Comparison of ENCODE assay signal across 7 mouse cellular contexts in the genomic region with DNA sequence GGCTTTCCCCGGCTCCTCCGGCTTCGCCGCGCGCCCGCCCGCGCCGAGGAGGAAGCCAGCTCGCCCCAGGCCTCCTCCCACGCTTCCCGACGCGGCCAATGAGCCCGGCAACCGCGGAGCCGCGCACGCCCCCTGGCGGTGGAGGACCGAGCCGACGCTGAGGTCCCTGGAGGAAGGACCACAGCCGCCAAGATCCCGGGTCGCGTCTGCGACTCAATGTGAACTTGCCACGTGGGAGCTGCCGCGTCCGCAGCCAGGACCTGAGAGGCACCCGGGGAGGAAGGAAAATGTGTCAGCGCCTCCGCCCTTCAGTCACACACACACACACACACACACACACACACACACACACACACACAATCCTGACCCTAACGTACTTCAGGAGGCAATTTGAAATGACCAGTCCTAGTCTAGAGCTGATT. TPM values are rescaled to one million over a fixed set of nuclear protein-coding genes. Genes with fewer than 3 reads are reported as not detected.
DNase-seq lines count a peak whose midpoint lies in the region; ATAC-seq and TF ChIP-seq lines count a peak whose summit lies in the region.

A gene (minus strand): TSS at position 158 of the 422 bp plus-strand sequence.

- no peaks in the 10 kb centered on the region for H3K36me3 ChIP-seq in embryonic facial prominence, embryonic 13.5 days
- no peaks in the 10 kb centered on the region for H3K36me3 ChIP-seq in heart, adult 2 months (ENCODE audit: control insufficient read depth, insufficient read depth, low read length)
- no peaks in the 10 kb centered on the region for H3K36me3 ChIP-seq in limb, embryonic 13.5 days
- no peaks in the 10 kb centered on the region for H3K36me3 ChIP-seq in midbrain, embryonic 16.5 days (ENCODE audit: control insufficient read depth, insufficient read depth, low read length)

- peaks cover 3% of the 10 kb centered on the region; the same call in 1 of the 2 replicates for H3K9me3 ChIP-seq in embryonic facial prominence, embryonic 13.5 days
- no peaks in the 10 kb centered on the region for H3K9me3 ChIP-seq in limb, embryonic 13.5 days
- no peaks in the 10 kb centered on the region for H3K9me3 ChIP-seq in midbrain, embryonic 16.5 days (replicated peaks; ENCODE audit: control insufficient read depth, low read length, poor library complexity, severe bottlenecking)

- peak within 1 kb of the TSS; percentile 82 for H3K27ac ChIP-seq in embryonic facial prominence, embryonic 13.5 days
- peak within 1 kb of the TSS; percentile 75 for H3K27ac ChIP-seq in heart, adult 2 months
- peak within 1 kb of the TSS; percentile 77; the same call in 1 of the 2 replicates for H3K27ac ChIP-seq in limb, embryonic 13.5 days
- H3K27ac ChIP-seq in midbrain, embryonic 16.5 days (ENCODE audit: low read length) = peak within 1 kb of the TSS; percentile 82

- TF ChIP-seq POLR2A in heart, adult 2 months (IDR thresholded peaks at IDR 0.05; ENCODE audit: insufficient read depth, low read depth, low read length) = no peak

- peaks cover 2% of the 10 kb centered on the region for H3K79me2 ChIP-seq in heart, adult 2 months (replicated peaks; ENCODE audit: control insufficient read depth, insufficient read depth, low read length)

- WGBS in embryonic facial prominence, embryonic 13.5 days = 1% methylated on average over 33 of the region's 38 CpGs
- WGBS in heart, adult 2 months = under 1% methylated on average over 33 of the region's 38 CpGs
- WGBS in limb, embryonic 13.5 days = 0% methylated on average over 27 of the region's 38 CpGs
- under 1% methylated on average over 34 of the region's 38 CpGs for WGBS in midbrain, embryonic 16.5 days

- peak within 1 kb of the TSS; percentile 91 for H3K9ac ChIP-seq in embryonic facial prominence, embryonic 13.5 days
- H3K9ac ChIP-seq in heart, adult 2 months (ENCODE audit: low read depth, low read length) = peak within 1 kb of the TSS; percentile 99
- H3K9ac ChIP-seq in limb, embryonic 13.5 days = peak within 1 kb of the TSS; percentile 90
- H3K9ac ChIP-seq in midbrain, embryonic 16.5 days (ENCODE audit: low read depth, low read length) = peak within 1 kb of the TSS; percentile 95

- no peaks in the 10 kb centered on the region for H3K27me3 ChIP-seq in embryonic facial prominence, embryonic 13.5 days
- H3K27me3 ChIP-seq in heart, adult 2 months (ENCODE audit: control insufficient read depth, insufficient read depth, low read length) = no peaks in the 10 kb centered on the region
- H3K27me3 ChIP-seq in limb, embryonic 13.5 days = no peaks in the 10 kb centered on the region
- no peaks in the 10 kb centered on the region for H3K27me3 ChIP-seq in midbrain, embryonic 16.5 days (ENCODE audit: control insufficient read depth, insufficient read depth, low read depth, low read length)

- DNase-seq in adrenal gland, postnatal 36 days = peak; percentile 98 to 99
- DNase-seq in heart, adult 2 months = peak; percentile 96 to 98
- peak; percentile 90 to 94 for DNase-seq in kidney, adult 8-10 months
- DNase-seq in spleen, postnatal 10 days (ENCODE audit: low spot score in 2 of 2) = peak; percentile 93 to 94

- H3K4me2 ChIP-seq in embryonic facial prominence, embryonic 13.5 days = peak within 1 kb of the TSS; percentile 69
- peak within 1 kb of the TSS; percentile 66 for H3K4me2 ChIP-seq in limb, embryonic 13.5 days (replicated peaks)
- peak within 1 kb of the TSS; percentile 57 for H3K4me2 ChIP-seq in midbrain, embryonic 16.5 days (ENCODE audit: low read length)

- ATAC-seq in embryonic facial prominence, embryonic 13.5 days (ENCODE audit: insufficient number of reproducible peaks, insufficient read depth, low FRiP score, low TSS enrichment, low read depth) = peak; percentile 92
- peak; percentile 94 for ATAC-seq in limb, embryonic 13.5 days (ENCODE audit: low FRiP score, low read depth)
- ATAC-seq in midbrain, embryonic 16.5 days = peak; percentile 99

- peak; percentile 70; the same call in 1 of the 2 replicates for TF ChIP-seq EP300 in heart, adult 2 months (IDR thresholded peaks at IDR 0.05; ENCODE audit: insufficient read depth, low read depth, low read length)

- TF ChIP-seq CTCF in heart, adult 2 months (IDR thresholded peaks at IDR 0.05) = peak; percentile 95; the same call in 1 of the 2 replicates

- peaks cover 23% of the 10 kb centered on the region for H3K4me1 ChIP-seq in embryonic facial prominence, embryonic 13.5 days
- peaks cover 3% of the 10 kb centered on the region for H3K4me1 ChIP-seq in heart, adult 2 months (ENCODE audit: control insufficient read depth, insufficient read depth, low read length)
- peaks cover 34% of the 10 kb centered on the region for H3K4me1 ChIP-seq in limb, embryonic 13.5 days
- peaks cover 10% of the 10 kb centered on the region for H3K4me1 ChIP-seq in midbrain, embryonic 16.5 days (ENCODE audit: control insufficient read depth, insufficient read depth, low read length)

- intact Hi-C loops in heart, adult 2 months (cut with DNase I) = loop anchor here (1.0 kb wide), 1 partner anchor 31 kb away; no protein-coding TSS in a partner anchor

- H3K4me3 ChIP-seq in embryonic facial prominence, embryonic 13.5 days = peak within 1 kb of the TSS; percentile 74
- H3K4me3 ChIP-seq in heart, adult 2 months = peak within 1 kb of the TSS; percentile 86
- peak within 1 kb of the TSS; percentile 79 for H3K4me3 ChIP-seq in limb, embryonic 13.5 days
- peak within 1 kb of the TSS; percentile 86 for H3K4me3 ChIP-seq in midbrain, embryonic 16.5 days (ENCODE audit: low read depth, low read length)

RNA-seq across cellular contexts. Expression of the gene that starts here (rescaled TPM):
- total RNA-seq in adrenal gland, postnatal 36 days (2021) = 10 to 100 TPM; 45.8 to 51.6 TPM
- 57.5 and 59.9 TPM in 2 replicates for polyA plus RNA-seq in embryonic facial prominence, embryonic 13.5 days (2015; fragmentation: Nextera tagmentation; extraction: Ambion mirVana)
- 10 to 100 TPM; 27.3 to 27.4 TPM for total RNA-seq in heart, adult 2 months (2021)
- polyA plus RNA-seq in heart, adult 2 months (2012; rRNA removed) = 3.4 and 6.0 TPM in 2 replicates
- polyA plus RNA-seq in limb, embryonic 13.5 days (2015; fragmentation: Nextera tagmentation; extraction: Ambion mirVana) = 59.3 and 62.3 TPM in 2 replicates
- polyA plus RNA-seq in midbrain, embryonic 16.5 days (2015; fragmentation: Nextera tagmentation; extraction: Ambion mirVana) = 91.5 and 105 TPM in 2 replicates

Comparison
In these comparisons a context has a peak if more than half of its experiments do, and no peak if none do; other contexts are left out.
1. Peak in every context shown above with its lines: DNase-seq, ATAC-seq, H3K4me3 ChIP-seq and H3K27ac ChIP-seq.